In the genomic region with DNA sequence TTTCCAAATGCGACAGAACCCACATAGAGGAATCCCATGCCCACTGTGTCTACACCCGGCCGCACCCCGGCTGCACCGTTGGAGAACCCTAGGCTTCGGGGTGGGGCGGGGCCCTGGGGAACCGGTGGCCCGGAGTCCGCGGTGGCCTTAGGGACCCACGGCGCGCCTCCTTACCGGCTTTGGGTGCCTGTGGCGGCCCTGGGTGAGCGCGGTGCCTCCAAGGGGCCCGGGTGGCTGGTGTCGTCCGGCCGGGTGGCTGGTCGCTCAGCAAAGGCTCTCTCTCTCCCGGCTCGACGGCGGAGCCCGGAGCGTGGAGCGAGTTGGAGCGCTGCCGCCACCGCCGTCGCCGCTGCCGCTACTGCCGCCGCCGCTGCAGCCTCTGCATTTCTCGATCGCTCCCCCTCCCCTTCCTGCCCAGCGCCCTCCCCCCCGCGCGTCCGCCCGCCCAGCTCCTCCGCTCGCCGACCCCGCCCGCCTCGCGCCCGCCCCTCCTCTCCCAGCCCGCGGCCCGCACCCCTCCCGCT, we compare ENCODE assay signal across 8 mouse cellular contexts. TPM values are rescaled to one million over a fixed set of nuclear protein-coding genes. Genes with fewer than 3 reads are reported as not detected.
A peak's percentile ranks its signal among the peaks of the same experiment; 100 is the strongest.
DNase-seq lines count a peak whose midpoint lies in the region; ATAC-seq lines count a peak whose summit lies in the region.

A gene (minus strand): TSS at position 387 of the 524 bp plus-strand sequence.

- peak; percentile 60 for ATAC-seq in hindbrain, embryonic 14.5 days (ENCODE audit: low FRiP score)
- ATAC-seq in megakaryocyte progenitor cell, adult 5-6 weeks (replicated peaks; ENCODE audit: poor library complexity) = peak; percentile 23
- ATAC-seq in inflammation-experienced regulatory T-cells, adult 6 months = no peak

- H3K36me3 ChIP-seq in hindbrain, embryonic 14.5 days (replicated peaks; ENCODE audit: control insufficient read depth, insufficient read depth) = peaks cover 9% of the 10 kb centered on the region; the same call in 1 of the 2 replicates

- peak; percentile 65 for DNase-seq in MN1 (ENCODE audit: low spot score)
- DNase-seq in cerebellum, adult 8-10 months = peak; percentile 11
- peak; percentile 49 to 79 for DNase-seq in frontal cortex, postnatal 10 days (ENCODE audit: low spot score in 2 of 2)
- peak; percentile 83 for DNase-seq in hindbrain, embryonic 14.5 days (ENCODE audit: low spot score)
- DNase-seq in left cerebral cortex, postnatal 14 days (ENCODE audit: low spot score in 2 of 2) = peak; percentile 74 to 81
- peak; percentile 43 to 59 for DNase-seq in right cerebral cortex, postnatal 36 days (ENCODE audit: low spot score in 2 of 2)

- peaks cover 40% of the 10 kb centered on the region for H3K4me1 ChIP-seq in hindbrain, embryonic 14.5 days (replicated peaks; ENCODE audit: control insufficient read depth, insufficient read depth, low read length)

- H3K4me3 ChIP-seq in hindbrain, embryonic 14.5 days (replicated peaks; ENCODE audit: low read length) = peak within 1 kb of the TSS; percentile 100

- H3K9me3 ChIP-seq in hindbrain, embryonic 14.5 days (ENCODE audit: control insufficient read depth, low read length) = no peaks in the 10 kb centered on the region

- WGBS in hindbrain, embryonic 14.5 days = under 1% methylated on average over 24 of the region's 60 CpGs

- intact Hi-C loops in left cerebral cortex, postnatal 14 days (cut with DNase I) = loop anchor here (5.0 to 10.0 kb wide), 4 partner anchors 131 to 386 kb away; no protein-coding TSS in a partner anchor

- H3K27me3 ChIP-seq in hindbrain, embryonic 14.5 days (ENCODE audit: control insufficient read depth, insufficient read depth, low read length) = no peaks in the 10 kb centered on the region

- H3K4me2 ChIP-seq in hindbrain, embryonic 14.5 days (replicated peaks) = peak within 1 kb of the TSS; percentile 70

- H3K9ac ChIP-seq in hindbrain, embryonic 14.5 days = peak within 1 kb of the TSS; percentile 100

- H3K27ac ChIP-seq in hindbrain, embryonic 14.5 days = peak within 1 kb of the TSS; percentile 100

RNA-seq across cellular contexts. Expression of the gene that starts here (rescaled TPM):
- polyA plus RNA-seq in hindbrain, embryonic 14.5 days (2014; fragmentation: Nextera tagmentation; extraction: Ambion mirVana) = 262 and 283 TPM in 2 replicates
- total RNA-seq in left cerebral cortex, postnatal 14 days (2021) = 1,000 to 10,000 TPM in 1 of 2 experiments, 100 to 1,000 TPM in 1; 945 to 1,112 TPM
- total RNA-seq in megakaryocyte progenitor cell, adult 5-6 weeks (2015) = 3.8 and 5.3 TPM in 2 replicates
- total RNA-seq in megakaryocyte progenitor cell, adult 5-6 weeks (2017) = 3.0 and 4.7 TPM in 2 replicates
- polyA plus RNA-seq in inflammation-experienced regulatory T-cells, adult 6 months (2017; shearing (Covaris generic)) = under 1 TPM in 1 of 3 experiments, not detected in 2; 0.51 TPM

Comparison
In these comparisons a context has a peak if more than half of its experiments do, and no peak if none do; other contexts are left out.
1. RNA of the gene that starts here (total RNA-seq): 945 to 1,112 TPM in left cerebral cortex, postnatal 14 days; 3.0 to 5.3 TPM in megakaryocyte progenitor cell, adult 5-6 weeks; every median in the first group is over 100 times any median in the second.
2. RNA of the gene that starts here (polyA plus RNA-seq): 262 to 283 TPM in hindbrain, embryonic 14.5 days; 0.51 TPM in inflammation-experienced regulatory T-cells, adult 6 months; every median in the first group is over 100 times any median in the second.
3. DNase-seq: peak in every context shown above with its lines; median percentile 83 in hindbrain, embryonic 14.5 days; 78 in left cerebral cortex, postnatal 14 days; 65 in MN1; 64 in frontal cortex, postnatal 10 days; 51 in right cerebral cortex, postnatal 36 days; 11 in cerebellum, adult 8-10 months.